20 mouse cellular contexts compared by ENCODE assay signal in the genomic region with DNA sequence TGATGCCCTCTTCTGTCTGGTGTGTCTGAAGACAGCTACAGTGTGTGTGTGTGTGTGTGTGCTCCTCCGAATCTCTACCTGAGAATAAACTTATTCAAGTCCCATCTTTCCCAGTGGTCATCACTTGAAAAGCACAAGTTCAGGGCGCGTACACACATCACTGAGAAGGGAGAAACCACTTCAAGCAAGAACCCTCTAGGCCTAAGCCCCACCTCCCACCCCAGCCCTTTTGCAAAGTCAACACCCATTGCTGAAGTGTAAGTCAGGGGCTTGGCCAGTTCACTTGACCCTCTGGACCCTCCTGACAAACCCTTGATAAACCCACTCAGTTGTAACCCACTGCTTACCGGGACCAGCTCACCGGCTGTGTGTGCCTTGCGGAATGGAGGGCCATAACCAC. TPM values are rescaled to one million over a fixed set of nuclear protein-coding genes. Genes with fewer than 3 reads are reported as not detected.
DNase-seq lines count a peak whose midpoint lies in the region; ATAC-seq and TF ChIP-seq lines count a peak whose summit lies in the region.
"Had no signal": no experiment of that assay in that cellular context is flagged by ENCODE, and none has a peak within 500 bp of the region (broad histone marks: within the 10 kb centered on the region; RNA-seq: fewer than 3 reads in every experiment).

No protein-coding gene starts in this region.

- 0 out of 2 replicates have a peak, but pooled peaks have one; percentile 15 for ATAC-seq in embryonic facial prominence, embryonic 12.5 days (ENCODE audit: insufficient number of reproducible peaks, insufficient read depth, low FRiP score, low TSS enrichment)
- no peak for ATAC-seq in liver, embryonic 13.5 days (ENCODE audit: low read depth)
- ATAC-seq in liver, postnatal 0 days: no peak
- ATAC-seq in liver, embryonic 15.5 days (ENCODE audit: insufficient read depth): no peak
- no peak for ATAC-seq in liver, embryonic 11.5 days (replicated peaks; ENCODE audit: low FRiP score)

- WGBS in embryonic facial prominence, embryonic 12.5 days: 94% methylated on average over 6 of the region's 6 CpGs
- WGBS in embryonic facial prominence, embryonic 10.5 days: 92% methylated on average over 6 of the region's 6 CpGs
- 89% methylated on average over 6 of the region's 6 CpGs for WGBS in liver, embryonic 13.5 days (ENCODE audit: insufficient replicate concordance)
- WGBS in liver, postnatal 0 days (ENCODE audit: insufficient replicate concordance): 90% methylated on average over 6 of the region's 6 CpGs
- 92% methylated on average over 6 of the region's 6 CpGs for WGBS in liver, embryonic 15.5 days (ENCODE audit: insufficient replicate concordance)
- WGBS in liver, embryonic 11.5 days: 88% methylated on average over 6 of the region's 6 CpGs

- no peak overlapping the region for H3K27ac ChIP-seq in embryonic facial prominence, embryonic 12.5 days
- H3K27ac ChIP-seq in embryonic facial prominence, embryonic 10.5 days (replicated peaks): no peak overlapping the region
- H3K27ac ChIP-seq in liver, embryonic 13.5 days: no peak overlapping the region
- no peak overlapping the region for H3K27ac ChIP-seq in liver, postnatal 0 days (ENCODE audit: low read depth)
- peak overlapping the region; percentile 90; the same call in 1 of the 2 replicates for H3K27ac ChIP-seq in liver, embryonic 15.5 days (replicated peaks)
- H3K27ac ChIP-seq in liver, embryonic 11.5 days (ENCODE audit: low read depth, low read length): no peak overlapping the region
- peak overlapping the region; percentile 95 for H3K27ac ChIP-seq in CH12.LX (ENCODE audit: insufficient read depth, low read depth)
- H3K27ac ChIP-seq: embryonic facial prominence, embryonic 13.5 days; embryonic facial prominence, embryonic 15.5 days; forebrain, embryonic 10.5 days had no signal

- TF ChIP-seq POLR2A in CH12.LX (IDR thresholded peaks at IDR 0.05; ENCODE audit: low read depth, low read length): no peak; the same call in 1 of the 2 replicates

- peaks cover 57% of the 10 kb centered on the region for H3K79me2 ChIP-seq in CH12.LX (replicated peaks; ENCODE audit: control insufficient read depth, extremely low read depth, insufficient read depth, poor library complexity, severe bottlenecking)

- dilution Hi-C loops in CH12.LX (cut with MboI; ENCODE audit: extremely low pct_ligation_motif_present, extremely low pct_unique_long_range_greater_than_20kb, low sequenced_read_pairs): no loop called here

- TF ChIP-seq EP300 in liver, postnatal 0 days (IDR thresholded peaks at IDR 0.05; ENCODE audit: low read depth): no peak
- no peak for TF ChIP-seq EP300 in CH12.LX (IDR thresholded peaks at IDR 0.05; ENCODE audit: low read length)

- no peak for TF ChIP-seq RAD21 in CH12.LX (IDR thresholded peaks at IDR 0.05; ENCODE audit: low read depth, low read length)

- H3K4me1 ChIP-seq in embryonic facial prominence, embryonic 12.5 days: 0 out of 2 replicates have a peak, but pooled peaks cover 4% of the 10 kb centered on the region
- peaks cover 15% of the 10 kb centered on the region for H3K4me1 ChIP-seq in embryonic facial prominence, embryonic 10.5 days
- H3K4me1 ChIP-seq in liver, embryonic 13.5 days (replicated peaks): peaks cover 80% of the 10 kb centered on the region
- peaks cover 40% of the 10 kb centered on the region for H3K4me1 ChIP-seq in liver, postnatal 0 days (ENCODE audit: insufficient read depth)
- H3K4me1 ChIP-seq in liver, embryonic 15.5 days (replicated peaks): peaks cover 87% of the 10 kb centered on the region
- peaks cover 18% of the 10 kb centered on the region for H3K4me1 ChIP-seq in liver, embryonic 11.5 days (replicated peaks; ENCODE audit: control insufficient read depth, insufficient read depth, low read length)
- peaks cover 75 to 97% of the 10 kb centered on the region in 2 experiments for H3K4me1 ChIP-seq in CH12.LX (ENCODE audit: control insufficient read depth in 1 of 2, insufficient read depth in 2 of 2)

- DNase-seq in embryonic facial prominence, embryonic 10.5 days (ENCODE audit: low spot score): no peak
- no peak for DNase-seq in liver, embryonic 13.5 days
- DNase-seq in liver, postnatal 0 days: no peak
- DNase-seq in liver, embryonic 11.5 days (ENCODE audit: low spot score): no peak
- DNase-seq in CH12.LX (ENCODE audit: extremely low read depth): peak; percentile 58
- DNase-seq: adrenal gland, adult 2 months; adrenal gland, postnatal 25 days; B cell, adult 2 months; cerebellum, adult 11 months; cerebellum, adult 18-20 months; cerebellum, adult 8-10 months; cerebellum, postnatal 14 days; cerebellum, postnatal 36 days; embryo, embryonic 11 days had no signal

- no peak overlapping the region for H3K9ac ChIP-seq in embryonic facial prominence, embryonic 12.5 days
- H3K9ac ChIP-seq in liver, embryonic 13.5 days: 0 out of 2 replicates have a peak overlapping the region, but pooled peaks have one; percentile 1
- no peak overlapping the region for H3K9ac ChIP-seq in liver, postnatal 0 days (replicated peaks)
- no peak overlapping the region for H3K9ac ChIP-seq in liver, embryonic 15.5 days
- H3K9ac ChIP-seq in liver, embryonic 11.5 days (ENCODE audit: low read depth, low read length): no peak overlapping the region
- peak overlapping the region; percentile 31; the same call in 1 of the 2 replicates for H3K9ac ChIP-seq in CH12.LX (ENCODE audit: insufficient read depth, low read depth)
- H3K9ac ChIP-seq: embryonic facial prominence, embryonic 13.5 days; embryonic facial prominence, embryonic 15.5 days had no signal

- H3K4me2 ChIP-seq in embryonic facial prominence, embryonic 12.5 days (replicated peaks): no peak overlapping the region
- H3K4me2 ChIP-seq in liver, embryonic 13.5 days: no peak overlapping the region
- H3K4me2 ChIP-seq in liver, postnatal 0 days (ENCODE audit: low read depth, low read length): no peak overlapping the region
- no peak overlapping the region for H3K4me2 ChIP-seq in liver, embryonic 15.5 days
- no peak overlapping the region for H3K4me2 ChIP-seq in liver, embryonic 11.5 days
- H3K4me2 ChIP-seq in CH12.LX (ENCODE audit: insufficient read depth, low read depth, poor library complexity, severe bottlenecking): peak overlapping the region; percentile 35; the same call in 1 of the 2 replicates
- H3K4me2 ChIP-seq: embryonic facial prominence, embryonic 13.5 days; embryonic facial prominence, embryonic 15.5 days had no signal

- 0 out of 2 replicates have a peak, but pooled peaks cover 6% of the 10 kb centered on the region for H3K36me3 ChIP-seq in embryonic facial prominence, embryonic 12.5 days
- no peaks in the 10 kb centered on the region for H3K36me3 ChIP-seq in embryonic facial prominence, embryonic 10.5 days (replicated peaks)
- H3K36me3 ChIP-seq in liver, embryonic 13.5 days: no peaks in the 10 kb centered on the region
- H3K36me3 ChIP-seq in liver, postnatal 0 days (replicated peaks; ENCODE audit: insufficient read depth, low read length): no peaks in the 10 kb centered on the region; the same call in 1 of the 2 replicates
- H3K36me3 ChIP-seq in liver, embryonic 15.5 days (replicated peaks): peaks cover 7% of the 10 kb centered on the region; the same call in 1 of the 2 replicates
- H3K36me3 ChIP-seq in liver, embryonic 11.5 days (ENCODE audit: control insufficient read depth, insufficient read depth, low read length): no peaks in the 10 kb centered on the region
- peaks cover 64 to 80% of the 10 kb centered on the region in 2 experiments for H3K36me3 ChIP-seq in CH12.LX (replicated peaks in 1 of 2; ENCODE audit: control insufficient read depth in 1 of 2, insufficient read depth in 1 of 2, low read length in 1 of 2)
- H3K36me3 ChIP-seq: forebrain, embryonic 10.5 days had no signal

- H3K4me3 ChIP-seq in embryonic facial prominence, embryonic 12.5 days: no peak overlapping the region
- no peak overlapping the region for H3K4me3 ChIP-seq in embryonic facial prominence, embryonic 10.5 days
- no peak overlapping the region for H3K4me3 ChIP-seq in liver, embryonic 13.5 days (replicated peaks)
- no peak overlapping the region for H3K4me3 ChIP-seq in liver, postnatal 0 days (ENCODE audit: low read depth, low read length)
- no peak overlapping the region for H3K4me3 ChIP-seq in liver, embryonic 15.5 days (replicated peaks)
- no peak overlapping the region for H3K4me3 ChIP-seq in liver, embryonic 11.5 days (ENCODE audit: low read depth, low read length)
- H3K4me3 ChIP-seq in CH12.LX (replicated peaks in 1 of 3; ENCODE audit: low read depth in 2 of 3, low read length in 2 of 3, poor library complexity in 1 of 3): peak overlapping the region in 2 of 3 experiments; percentile 5 to 11
- H3K4me3 ChIP-seq: embryonic facial prominence, embryonic 13.5 days; embryonic facial prominence, embryonic 15.5 days; erythroblast, embryonic 14.5 days; forebrain, embryonic 10.5 days had no signal

- in situ Hi-C loops in CH12.LX (cut with MboI; ENCODE audit: low pct_ligation_motif_present, low pct_unique_long_range_greater_than_20kb, low sequenced_read_pairs): no loop called here

- no peaks in the 10 kb centered on the region for H3K27me3 ChIP-seq in embryonic facial prominence, embryonic 12.5 days
- H3K27me3 ChIP-seq in embryonic facial prominence, embryonic 10.5 days (replicated peaks; ENCODE audit: low read depth, poor library complexity, severe bottlenecking): no peaks in the 10 kb centered on the region
- H3K27me3 ChIP-seq in liver, embryonic 13.5 days: no peaks in the 10 kb centered on the region
- no peaks in the 10 kb centered on the region for H3K27me3 ChIP-seq in liver, postnatal 0 days (ENCODE audit: insufficient read depth, low read length)
- H3K27me3 ChIP-seq in liver, embryonic 15.5 days: no peaks in the 10 kb centered on the region
- H3K27me3 ChIP-seq in liver, embryonic 11.5 days (replicated peaks; ENCODE audit: control insufficient read depth, insufficient read depth, low read length): no peaks in the 10 kb centered on the region
- H3K27me3 ChIP-seq in CH12.LX (replicated peaks): no peaks in the 10 kb centered on the region
- H3K27me3 ChIP-seq: embryonic facial prominence, embryonic 13.5 days; embryonic facial prominence, embryonic 15.5 days had no signal

- no peaks in the 10 kb centered on the region for H3K9me3 ChIP-seq in embryonic facial prominence, embryonic 12.5 days
- H3K9me3 ChIP-seq in embryonic facial prominence, embryonic 10.5 days: no peaks in the 10 kb centered on the region
- H3K9me3 ChIP-seq in liver, embryonic 13.5 days (replicated peaks): no peaks in the 10 kb centered on the region
- no peaks in the 10 kb centered on the region for H3K9me3 ChIP-seq in liver, postnatal 0 days (ENCODE audit: low read length)
- H3K9me3 ChIP-seq in liver, embryonic 15.5 days (replicated peaks): no peaks in the 10 kb centered on the region
- no peaks in the 10 kb centered on the region for H3K9me3 ChIP-seq in liver, embryonic 11.5 days (ENCODE audit: control insufficient read depth, low read length)
- H3K9me3 ChIP-seq in CH12.LX (replicated peaks; ENCODE audit: low read length): peaks cover 5% of the 10 kb centered on the region
- H3K9me3 ChIP-seq: embryonic facial prominence, embryonic 13.5 days; embryonic facial prominence, embryonic 15.5 days; forebrain, embryonic 10.5 days had no signal

- TF ChIP-seq CTCF in liver, postnatal 0 days (IDR thresholded peaks at IDR 0.05; ENCODE audit: low read depth): no peak
- TF ChIP-seq CTCF in CH12.LX (conservative IDR thresholded peaks at IDR 0.05 in 1 of 2, IDR thresholded peaks at IDR 0.05 in 1 of 2; ENCODE audit: low read depth in 2 of 2, low read length in 2 of 2): no peak

RNA-seq across cellular contexts. Expression of a gene that starts 20.9 kb away (rescaled TPM):
- 1.8 and 2.1 TPM in 2 replicates for polyA plus RNA-seq in embryonic facial prominence, embryonic 12.5 days (2016; fragmentation: Nextera tagmentation; extraction: Ambion mirVana)
- 0.65 and 0.80 TPM in 2 replicates for polyA plus RNA-seq in embryonic facial prominence, embryonic 10.5 days (2016; fragmentation: Nextera tagmentation; extraction: Ambion mirVana)
- polyA plus RNA-seq in liver, embryonic 13.5 days (2015; fragmentation: Nextera tagmentation; extraction: Ambion mirVana): 0.55 and 0.61 TPM in 2 replicates
- polyA plus RNA-seq in liver, postnatal 0 days (2015; fragmentation: Nextera tagmentation; extraction: Ambion mirVana): 0.86 and 1.0 TPM in 2 replicates
- 0.69 and 0.83 TPM in 2 replicates for polyA plus RNA-seq in liver, embryonic 15.5 days (2015; fragmentation: Nextera tagmentation; extraction: Ambion mirVana)
- 0.59 and 1.2 TPM in 2 replicates for polyA plus RNA-seq in liver, embryonic 11.5 days (2014; fragmentation: Nextera tagmentation; extraction: Ambion mirVana)
- total RNA-seq in CH12.LX (2012; rRNA removed) (51.4 and 58.2 TPM in 2 replicates), CH12.LX (2014; rRNA removed) (21.9 and 25.6 TPM in 2 replicates)
- polyA plus RNA-seq in CH12.LX (2012; ENCODE audit: insufficient read length, low read depth): 50.3 and 60.1 TPM in 2 replicates

Comparison
In these comparisons a context has a peak if more than half of its experiments do, and no peak if none do; other contexts are left out.
1. H3K27ac ChIP-seq: peak in liver, embryonic 15.5 days (single experiment) and CH12.LX (single experiment); none in embryonic facial prominence, embryonic 12.5 days (single experiment), embryonic facial prominence, embryonic 10.5 days (single experiment), liver, embryonic 13.5 days (single experiment), liver, postnatal 0 days (single experiment) and liver, embryonic 11.5 days (single experiment).
2. H3K9ac ChIP-seq: peak in liver, embryonic 13.5 days (single experiment) and CH12.LX (single experiment); none in embryonic facial prominence, embryonic 12.5 days (single experiment), liver, postnatal 0 days (single experiment), liver, embryonic 15.5 days (single experiment) and liver, embryonic 11.5 days (single experiment).
3. H3K4me3 ChIP-seq: peak in CH12.LX (2 of 3); none in embryonic facial prominence, embryonic 12.5 days (single experiment), embryonic facial prominence, embryonic 10.5 days (single experiment), liver, embryonic 13.5 days (single experiment), liver, postnatal 0 days (single experiment), liver, embryonic 15.5 days (single experiment) and liver, embryonic 11.5 days (single experiment).
4. RNA of a gene that starts 20.9 kb away (polyA plus RNA-seq): 50.3 to 60.1 TPM in CH12.LX; 1.8 to 2.1 TPM in embryonic facial prominence, embryonic 12.5 days, 0.86 to 1.0 TPM in liver, postnatal 0 days, 0.65 to 0.80 TPM in embryonic facial prominence, embryonic 10.5 days, 0.69 to 0.83 TPM in liver, embryonic 15.5 days, 0.59 to 1.2 TPM in liver, embryonic 11.5 days and 0.55 to 0.61 TPM in liver, embryonic 13.5 days; every median in the first group is over 10 times any median in the second.